Mouse (Mus musculus) heart, embryonic 11.5 days (tissue): ENCODE data around the gene Prdm2. TPM values are rescaled to one million over a fixed set of nuclear protein-coding genes. Genes with fewer than 3 reads are reported as not detected.

Source experiments
- ATAC-seq: fragments of 200-750 bp; cut with Nextera tagmentation; replicated peaks from 2 replicates; pipeline ENCODE4 v1.8.0; 2017; ENCODE audit warnings: moderate library complexity; ENCODE audit not compliant: insufficient number of reproducible peaks, low FRiP score, low TSS enrichment
- H3K27ac ChIP-seq: fragments of 300-500 bp; sonication (generic); 2 replicates; pipeline ENCODE4 v1.5.1; 2014; ENCODE audit warnings: mild to moderate bottlenecking, low read depth, low read length
- H3K27me3 ChIP-seq: fragments of 300-500 bp; sonication (generic); 2 replicates; pipeline ENCODE4 v1.6.1; 2014; ENCODE audit warnings: mild to moderate bottlenecking, low read length, mixed read lengths; ENCODE audit not compliant: control insufficient read depth, insufficient read depth
- H3K36me3 ChIP-seq: fragments of 300-500 bp; sonication (generic); 2 replicates; pipeline ENCODE4 v1.6.1; 2014; ENCODE audit warnings: mild to moderate bottlenecking, low read length, moderate library complexity, mixed read lengths; ENCODE audit not compliant: control insufficient read depth, insufficient read depth
- H3K4me1 ChIP-seq: fragments of 300-500 bp; sonication (generic); 2 replicates; pipeline ENCODE4 v1.6.1; 2014; ENCODE audit warnings: low read length; ENCODE audit not compliant: control insufficient read depth, insufficient read depth
- H3K4me2 ChIP-seq: fragments of 300-500 bp; sonication (generic); 2 replicates; pipeline ENCODE4 v1.6.1; 2014; ENCODE audit warnings: mild to moderate bottlenecking, moderate library complexity
- H3K4me3 ChIP-seq: fragments of 300-500 bp; sonication (generic); 2 replicates; pipeline ENCODE4 v1.5.1; 2014; ENCODE audit warnings: low read depth, low read length
- H3K9ac ChIP-seq: fragments of 300-500 bp; sonication (generic); 2 replicates; pipeline ENCODE4 v1.6.1; 2014; ENCODE audit warnings: mild to moderate bottlenecking, low read depth, low read length, moderate library complexity
- H3K9me3 ChIP-seq: fragments of 300-500 bp; sonication (generic); replicated peaks from 2 replicates; pipeline ENCODE4 v1.6.1; 2016; ENCODE audit warnings: low read length; ENCODE audit not compliant: control insufficient read depth
- WGBS: fragments of 180-500 bp; shearing (Covaris S2); extraction: QIAGEN DNeasy Blood & Tissue Kit; methylation state at CpG from one replicate; pipeline ENCODE4 v1.1.7; 2014; ENCODE audit not compliant: insufficient replicate concordance; 5-methylcytosine and 5-hydroxymethylcytosine counted together
- polyA plus RNA-seq: library from polyadenylated mRNA; unstranded; fragments of >200 nt; fragmentation: Nextera tagmentation; extraction: Ambion mirVana; gene quantifications from 2 replicates; pipeline ENCODE4 v1.2.1, GENCODE M21; 2014

Prdm2 gene
- polyA plus RNA-seq, 1 experiment from 2014 or later = 11.0 TPM

DNA sequence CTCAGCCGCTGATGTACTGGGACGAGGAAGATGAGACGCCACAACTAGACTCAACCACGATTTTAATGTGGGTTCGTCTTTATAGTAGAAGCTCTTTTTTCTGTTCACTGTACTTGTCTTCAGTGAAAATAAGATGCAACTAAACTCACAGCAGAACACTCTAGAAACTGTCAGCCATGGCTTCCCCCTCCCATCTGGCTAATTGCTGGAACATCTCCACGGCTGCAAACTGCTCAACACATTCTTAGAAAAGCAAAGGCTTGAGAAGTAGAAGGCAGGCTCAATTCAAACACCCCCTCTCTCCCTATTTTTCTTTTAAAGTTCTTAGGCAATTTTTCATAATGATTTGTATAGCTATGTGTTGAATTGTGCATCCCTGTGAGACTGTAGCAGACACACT, 29.7 kb downstream of the Prdm2 start:
- no peaks in the 10 kb centered on the region for H3K36me3 ChIP-seq
- H3K4me3 ChIP-seq = no peak overlapping the region
- no peaks in the 10 kb centered on the region for H3K4me1 ChIP-seq
- no peak overlapping the region for H3K4me2 ChIP-seq
- H3K9me3 ChIP-seq = no peaks in the 10 kb centered on the region
- no peak for ATAC-seq
- H3K27ac ChIP-seq = no peak overlapping the region
- WGBS = 86% methylated on average over 6 of the region's 6 CpGs
- H3K27me3 ChIP-seq = no peaks in the 10 kb centered on the region
- H3K9ac ChIP-seq = no peak overlapping the region

DNA sequence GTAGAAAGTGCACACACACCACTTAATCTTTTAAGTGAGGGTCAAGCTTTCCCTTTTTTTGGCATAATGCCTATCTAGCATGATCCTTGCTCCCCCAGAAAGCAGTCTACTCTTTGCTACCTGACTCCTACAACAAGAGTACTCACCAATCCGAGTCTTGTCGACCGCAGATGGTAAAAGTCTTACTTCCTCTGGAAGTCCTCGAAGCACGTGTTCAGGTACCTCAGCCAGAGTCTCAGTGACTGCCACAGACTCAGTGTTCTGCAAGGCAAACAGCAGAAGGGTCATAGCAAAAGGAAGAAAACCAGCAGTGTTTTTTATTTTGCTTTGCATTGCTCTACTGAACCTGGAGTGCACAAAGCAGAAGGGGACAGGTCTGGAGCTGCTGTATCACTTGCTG, 32.1 kb downstream of the Prdm2 start:
- Histone ChIP-seq H3K36me3 (no peaks in the 10 kb centered on the region), H3K27me3 (no peaks in the 10 kb centered on the region), H3K9me3 (no peaks in the 10 kb centered on the region), H3K9ac (no peak overlapping the region), H3K4me1 (no peaks in the 10 kb centered on the region), H3K27ac (no peak overlapping the region), H3K4me3 (no peak overlapping the region), H3K4me2 (no peak overlapping the region)
- no peak for ATAC-seq
- WGBS = 84% methylated on average over 5 of the region's 5 CpGs

DNA sequence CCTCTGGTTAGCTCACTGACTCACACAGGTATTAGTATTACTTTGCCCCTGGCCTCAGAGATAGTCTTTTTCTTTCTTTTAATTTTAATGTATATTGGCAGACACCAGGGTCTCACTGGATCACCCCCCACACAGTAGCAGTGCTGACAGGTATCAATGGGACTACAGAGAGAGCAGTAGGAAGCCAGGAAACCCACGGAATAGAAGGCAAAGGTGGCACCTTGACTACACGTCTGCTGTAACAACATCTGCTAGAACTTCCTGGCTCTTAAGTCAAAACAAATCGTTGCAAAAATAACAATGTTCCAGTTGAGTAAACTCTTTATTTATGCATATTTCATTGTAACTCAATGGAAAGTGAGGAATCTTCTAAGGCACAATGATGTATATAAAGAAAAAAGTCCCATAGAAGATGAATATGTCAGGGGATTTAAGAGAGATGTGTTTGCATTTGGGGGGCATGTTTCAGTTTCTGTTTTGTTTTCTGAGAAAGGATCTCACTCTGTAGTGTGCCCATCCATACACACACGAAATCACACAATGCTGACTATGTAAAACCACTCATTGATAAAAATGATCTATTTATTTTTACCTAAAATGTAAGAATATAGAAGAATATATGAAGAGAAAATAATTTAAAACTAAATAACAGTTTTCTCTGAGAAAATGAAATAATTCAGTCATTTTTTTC, 41.0 kb downstream of the Prdm2 start:
- 59% methylated on average over 4 of the region's 4 CpGs for WGBS
- H3K4me3 ChIP-seq = no peak overlapping the region
- no peak overlapping the region for H3K27ac ChIP-seq
- H3K4me2 ChIP-seq = no peak overlapping the region
- H3K4me1 ChIP-seq = no peaks in the 10 kb centered on the region
- H3K9ac ChIP-seq = no peak overlapping the region
- no peaks in the 10 kb centered on the region for H3K27me3 ChIP-seq
- H3K9me3 ChIP-seq = no peaks in the 10 kb centered on the region
- H3K36me3 ChIP-seq = no peaks in the 10 kb centered on the region
- ATAC-seq = no peak

DNA sequence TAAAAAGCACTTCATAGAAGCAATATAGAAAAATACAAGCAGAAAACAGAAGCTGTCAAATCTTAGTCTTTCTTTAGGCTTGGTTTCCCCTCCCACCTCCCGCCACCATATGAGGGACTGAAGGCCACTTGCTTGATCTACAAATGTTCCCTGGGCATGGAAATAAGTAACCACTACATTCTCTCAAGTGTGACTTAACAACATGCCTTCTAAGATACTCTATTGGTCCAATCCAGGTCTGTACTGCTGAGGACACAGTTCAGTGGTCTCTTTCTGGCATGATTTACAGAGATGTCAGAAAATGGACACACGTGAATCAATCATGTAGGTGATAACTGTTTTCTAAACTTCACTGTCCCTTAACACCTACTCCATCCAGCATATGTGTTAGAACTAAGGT, 42.5 kb downstream of the Prdm2 start:
- no peaks in the 10 kb centered on the region for H3K4me1 ChIP-seq
- no peak overlapping the region for H3K4me3 ChIP-seq
- H3K4me2 ChIP-seq = no peak overlapping the region
- H3K36me3 ChIP-seq = no peaks in the 10 kb centered on the region
- H3K9ac ChIP-seq = no peak overlapping the region
- no peak overlapping the region for H3K27ac ChIP-seq
- no peaks in the 10 kb centered on the region for H3K9me3 ChIP-seq
- no peak for ATAC-seq
- WGBS = 84% methylated on average over 2 of the region's 2 CpGs
- H3K27me3 ChIP-seq = no peaks in the 10 kb centered on the region

DNA sequence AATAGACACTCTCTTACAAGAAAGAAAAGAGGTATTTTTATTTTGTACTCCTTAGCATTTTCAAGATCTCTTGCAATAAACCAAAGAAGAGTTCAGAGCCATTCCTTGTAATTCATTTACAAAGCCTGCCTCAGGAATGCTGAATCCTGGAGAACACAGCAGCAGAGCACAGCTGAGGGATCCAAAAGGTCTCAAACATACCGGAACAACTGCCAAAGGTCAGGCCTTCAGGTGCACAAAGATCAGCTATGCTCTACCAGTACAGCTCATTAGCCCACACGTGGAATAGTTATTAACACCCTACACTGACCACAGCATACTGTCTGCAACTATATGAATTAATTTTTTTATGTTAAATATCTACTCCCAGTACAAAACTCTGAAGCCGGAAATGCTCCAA, 44.7 kb downstream of the Prdm2 start:
- Histone ChIP-seq H3K9me3 (no peaks in the 10 kb centered on the region), H3K27me3 (no peaks in the 10 kb centered on the region), H3K36me3 (no peaks in the 10 kb centered on the region), H3K4me2 (no peak overlapping the region), H3K9ac (no peak overlapping the region), H3K4me1 (no peaks in the 10 kb centered on the region), H3K27ac (no peak overlapping the region), H3K4me3 (no peak overlapping the region)
- no peak for ATAC-seq
- WGBS = 89% methylated on average over 3 of the region's 3 CpGs

DNA sequence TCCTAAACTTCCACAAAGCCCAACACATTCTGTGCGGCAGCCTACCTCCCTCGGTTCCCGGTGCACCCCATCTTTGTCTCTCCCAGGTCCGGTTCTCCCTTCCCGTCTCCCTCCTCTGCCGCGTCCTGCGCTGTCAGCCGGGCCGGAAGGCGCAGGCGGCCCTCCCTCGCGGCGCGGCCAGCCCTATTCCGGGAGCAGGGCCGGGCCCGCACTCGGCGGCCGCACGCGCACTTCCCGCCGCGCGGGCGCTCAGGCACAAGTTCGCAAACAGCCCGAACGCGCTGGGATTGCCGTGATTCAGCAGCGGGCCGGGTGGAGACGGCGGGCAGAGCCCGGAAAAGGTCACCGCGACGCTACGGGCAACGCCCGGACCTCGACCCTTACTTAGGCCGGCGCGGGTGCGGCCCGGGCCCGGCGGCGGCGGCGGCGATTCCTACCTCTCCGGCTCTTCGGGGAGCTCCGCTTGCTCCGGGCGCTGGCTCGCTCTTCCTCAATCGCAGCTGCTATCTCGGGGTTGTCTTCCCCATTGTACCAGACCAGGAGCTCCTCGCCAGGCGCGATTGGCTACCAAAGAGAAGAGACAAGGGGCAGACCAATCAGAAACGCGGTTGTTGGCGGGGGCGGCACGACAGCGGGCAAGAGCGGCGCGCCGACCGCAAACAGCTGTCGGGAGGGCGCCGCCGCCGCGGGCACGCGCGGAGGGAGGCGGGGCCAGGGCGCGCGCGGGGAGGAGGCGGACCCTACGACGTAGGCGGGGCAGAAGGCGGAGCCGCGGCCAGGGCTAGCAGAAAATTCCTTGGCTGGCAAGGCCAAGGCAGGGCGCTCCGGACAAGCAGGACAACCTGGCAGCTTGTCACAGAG, 50.9 kb downstream of the Prdm2 start:
- Histone ChIP-seq H3K9me3 (no peaks in the 10 kb centered on the region), H3K27me3 (no peaks in the 10 kb centered on the region), H3K9ac (peak overlapping the region; percentile 97), H3K36me3 (no peaks in the 10 kb centered on the region), H3K4me2 (peak overlapping the region; percentile 61), H3K4me3 (peak overlapping the region; percentile 90), H3K27ac (peak overlapping the region; percentile 99), H3K4me1 (peaks cover 30% of the 10 kb centered on the region)
- ATAC-seq = peak; percentile 99
- WGBS = 0% methylated on average over 101 of the region's 102 CpGs

DNA sequence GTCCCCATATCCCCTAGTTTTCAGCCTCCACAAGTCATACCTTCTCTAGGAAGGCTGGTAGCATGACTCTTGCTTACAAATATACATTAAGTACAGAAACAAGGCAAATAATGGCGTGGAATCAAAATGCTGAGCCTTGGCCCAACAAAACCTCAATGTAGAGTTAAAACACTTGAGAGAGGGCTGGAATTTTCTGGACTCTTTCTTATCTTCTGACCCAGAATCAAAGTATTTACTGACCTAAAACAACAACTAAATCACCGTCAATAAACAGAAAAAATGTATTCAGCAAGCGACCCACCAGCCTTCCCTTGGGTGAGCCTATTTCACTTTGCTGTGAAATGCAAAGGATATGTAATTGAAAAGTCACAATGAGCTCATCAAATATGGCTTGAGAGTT, 52.0 kb downstream of the Prdm2 start:
- Histone ChIP-seq H3K27ac (no peak overlapping the region), H3K9me3 (no peaks in the 10 kb centered on the region), H3K4me3 (peak overlapping the region; percentile 90), H3K9ac (no peak overlapping the region), H3K4me2 (peak overlapping the region; percentile 61), H3K36me3 (no peaks in the 10 kb centered on the region), H3K4me1 (peaks cover 31% of the 10 kb centered on the region), H3K27me3 (no peaks in the 10 kb centered on the region)
- ATAC-seq = no peak
- WGBS = 54% methylated on average over 3 of the region's 3 CpGs

DNA sequence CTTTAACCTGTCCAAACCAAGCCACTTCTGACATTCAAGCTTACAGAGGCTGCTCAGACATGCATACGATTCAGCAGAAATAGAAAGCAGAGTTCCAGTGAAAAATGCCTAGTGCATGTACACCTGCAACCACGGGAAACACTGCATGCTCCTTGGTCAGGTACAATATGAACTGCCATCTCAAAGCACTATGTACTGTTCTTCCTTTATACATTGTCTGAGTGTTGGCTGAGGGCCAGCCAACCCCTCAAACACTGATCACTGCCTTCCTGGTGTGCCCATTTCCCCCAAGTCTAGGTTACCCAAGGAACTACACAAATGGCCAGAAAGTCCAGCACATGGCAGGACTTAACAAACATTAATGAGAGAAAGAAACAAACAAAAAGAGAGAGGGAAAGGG, 53.5 kb downstream of the Prdm2 start:
- H3K9ac ChIP-seq = no peak overlapping the region
- ATAC-seq = no peak
- no peak overlapping the region for H3K4me2 ChIP-seq

More for the DNA sequence above, 53.5 kb downstream of the Prdm2 start:
- Histone ChIP-seq H3K4me1 (peaks cover 31% of the 10 kb centered on the region), H3K27me3 (no peaks in the 10 kb centered on the region), H3K4me3 (no peak overlapping the region), H3K9me3 (no peaks in the 10 kb centered on the region), H3K36me3 (no peaks in the 10 kb centered on the region), H3K27ac (no peak overlapping the region)
- WGBS = 87% methylated on average over 2 of the region's 2 CpGs
